Mouse (Mus musculus): Measurements from ENCODE around the gene Man2a2. TPM values are rescaled to one million over a fixed set of nuclear protein-coding genes. Genes with fewer than 3 reads are reported as not detected.
A peak's percentile ranks its signal among the peaks of the same experiment; 100 is the strongest.

The Man2a2 gene
- polyA plus RNA-seq, 1 experiment from 2014 or later = 16.6 TPM

- peaks cover 61% of the 10 kb centered on the region for H3K36me3 ChIP-seq (ENCODE audit: insufficient read depth, low read length)
- WGBS = 73% methylated on average over 2 of the region's 2 CpGs
- ATAC-seq (ENCODE audit: low FRiP score, low TSS enrichment) = no peak
Measured at GRCm38 (mm10) chr7:80365759-80366158, 5.4 kb downstream of the Man2a2 start.

DNA sequence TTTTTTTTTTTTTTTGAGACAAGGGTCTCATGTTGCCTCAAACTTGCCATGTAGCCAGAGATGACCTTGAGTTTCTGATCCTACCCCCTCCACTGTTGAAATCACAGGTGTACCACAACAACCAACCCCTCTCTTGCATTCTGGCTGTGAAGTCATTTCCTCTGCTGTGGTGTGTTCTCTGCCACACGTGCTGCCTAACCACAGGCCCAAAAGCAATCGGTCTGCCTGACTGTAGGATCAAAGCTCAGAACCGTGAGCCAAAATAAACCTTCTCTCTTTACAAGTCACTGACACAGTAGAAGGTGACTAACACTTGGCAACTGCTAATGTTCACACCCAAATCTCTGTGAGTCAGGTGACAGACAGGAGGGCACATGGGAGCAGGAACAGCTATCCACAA lies 10.7 kb downstream of the Man2a2 start:
- no peaks in the 10 kb centered on the region for H3K4me1 ChIP-seq (ENCODE audit: insufficient read depth, low read length)
- no peak for ATAC-seq (ENCODE audit: low FRiP score, low TSS enrichment)
- no peak overlapping the region for H3K4me3 ChIP-seq (ENCODE audit: low read length)
- no peaks in the 10 kb centered on the region for H3K9me3 ChIP-seq (ENCODE audit: low read length)
- peaks cover 56% of the 10 kb centered on the region for H3K36me3 ChIP-seq (ENCODE audit: insufficient read depth, low read length)
- H3K27ac ChIP-seq (ENCODE audit: low read length) = no peak overlapping the region
- H3K27me3 ChIP-seq (ENCODE audit: insufficient read depth, low read length) = no peaks in the 10 kb centered on the region
- no peak overlapping the region for H3K4me2 ChIP-seq (replicated peaks; ENCODE audit: low read depth, low read length)
- 37% methylated on average over 3 of the region's 3 CpGs for WGBS
- no peak overlapping the region for H3K9ac ChIP-seq (replicated peaks; ENCODE audit: low read length)

More at GRCm38 (mm10) chr7:80365759-80366158, 5.4 kb downstream of the Man2a2 start:
- H3K4me3 ChIP-seq (ENCODE audit: low read length) = no peak overlapping the region
- H3K9me3 ChIP-seq (ENCODE audit: low read length) = no peaks in the 10 kb centered on the region
- H3K4me2 ChIP-seq (replicated peaks; ENCODE audit: low read depth, low read length) = no peak overlapping the region
- peaks cover 22% of the 10 kb centered on the region for H3K4me1 ChIP-seq (ENCODE audit: insufficient read depth, low read length)
- H3K27me3 ChIP-seq (ENCODE audit: insufficient read depth, low read length) = no peaks in the 10 kb centered on the region
- H3K9ac ChIP-seq (replicated peaks; ENCODE audit: low read length) = no peak overlapping the region
- no peak overlapping the region for H3K27ac ChIP-seq (ENCODE audit: low read length)

DNA sequence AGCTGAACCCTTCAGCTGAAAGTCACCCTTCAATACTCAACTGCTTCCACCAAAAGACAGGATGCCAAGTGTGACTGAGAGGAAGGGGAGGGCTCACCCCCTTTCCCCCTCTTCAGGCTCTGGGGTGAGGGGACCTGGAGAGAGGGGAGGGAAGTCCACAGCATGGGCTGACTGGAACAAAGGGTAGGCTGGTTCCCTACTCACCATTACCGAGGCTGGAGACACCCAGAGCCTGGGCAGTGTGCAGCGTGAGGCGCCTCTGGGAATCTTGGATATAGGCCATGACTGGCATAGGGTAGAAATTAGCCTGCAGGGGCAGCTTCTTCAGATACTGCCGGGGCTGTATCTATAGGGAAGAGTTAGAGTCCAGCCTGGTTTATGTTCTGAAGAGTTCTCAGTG lies 13.1 kb downstream of the Man2a2 start:
- H3K36me3 ChIP-seq (ENCODE audit: insufficient read depth, low read length) = peaks cover 49% of the 10 kb centered on the region
- H3K4me1 ChIP-seq (ENCODE audit: insufficient read depth, low read length) = no peaks in the 10 kb centered on the region
- no peaks in the 10 kb centered on the region for H3K27me3 ChIP-seq (ENCODE audit: insufficient read depth, low read length)
- H3K9me3 ChIP-seq (ENCODE audit: low read length) = no peaks in the 10 kb centered on the region
- ATAC-seq (ENCODE audit: low FRiP score, low TSS enrichment) = no peak
- no peak overlapping the region for H3K27ac ChIP-seq (ENCODE audit: low read length)
- no peak overlapping the region for H3K4me3 ChIP-seq (ENCODE audit: low read length)
- H3K9ac ChIP-seq (replicated peaks; ENCODE audit: low read length) = no peak overlapping the region
- H3K4me2 ChIP-seq (replicated peaks; ENCODE audit: low read depth, low read length) = no peak overlapping the region
- WGBS = 84% methylated on average over 4 of the region's 4 CpGs

DNA sequence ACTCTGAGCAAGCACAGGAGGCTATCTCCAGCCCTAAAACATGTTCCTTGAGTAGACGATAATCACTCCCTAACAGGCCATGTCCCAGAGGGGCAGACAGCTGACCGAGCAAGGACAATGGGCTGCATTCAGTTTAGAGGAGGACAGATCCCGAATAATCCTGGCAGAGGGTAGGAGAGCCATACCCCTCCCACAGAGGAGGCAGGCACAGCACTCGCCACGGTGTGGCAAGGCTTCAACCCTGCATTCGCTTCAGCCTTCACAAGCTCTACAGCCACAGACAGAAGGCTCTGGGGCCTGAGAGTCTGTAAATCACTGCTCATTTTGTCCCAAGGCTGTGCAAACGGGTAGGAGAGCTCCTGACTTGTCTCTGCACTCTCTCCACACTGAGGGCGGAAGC lies 14.0 kb downstream of the Man2a2 start:
- 56% methylated on average over 8 of the region's 8 CpGs for WGBS

GRCm38 (mm10) chr7:80356351-80356750 lies 14.8 kb downstream of the Man2a2 start:
- ATAC-seq (ENCODE audit: low FRiP score, low TSS enrichment) = no peak
- no peaks in the 10 kb centered on the region for H3K4me1 ChIP-seq (ENCODE audit: insufficient read depth, low read length)
- H3K9me3 ChIP-seq (ENCODE audit: low read length) = no peaks in the 10 kb centered on the region
- no peak overlapping the region for H3K4me3 ChIP-seq (ENCODE audit: low read length)
- H3K4me2 ChIP-seq (replicated peaks; ENCODE audit: low read depth, low read length) = no peak overlapping the region
- WGBS = 89% methylated on average over 13 of the region's 13 CpGs
- H3K27ac ChIP-seq (ENCODE audit: low read length) = no peak overlapping the region
- H3K36me3 ChIP-seq (ENCODE audit: insufficient read depth, low read length) = peaks cover 42% of the 10 kb centered on the region
- no peaks in the 10 kb centered on the region for H3K27me3 ChIP-seq (ENCODE audit: insufficient read depth, low read length)
- no peak overlapping the region for H3K9ac ChIP-seq (replicated peaks; ENCODE audit: low read length)

More for the DNA sequence above, 14.0 kb downstream of the Man2a2 start:
- H3K4me1 ChIP-seq (ENCODE audit: insufficient read depth, low read length) = no peaks in the 10 kb centered on the region
- H3K27me3 ChIP-seq (ENCODE audit: insufficient read depth, low read length) = no peaks in the 10 kb centered on the region
- no peaks in the 10 kb centered on the region for H3K9me3 ChIP-seq (ENCODE audit: low read length)
- ATAC-seq (ENCODE audit: low FRiP score, low TSS enrichment) = no peak
- H3K9ac ChIP-seq (replicated peaks; ENCODE audit: low read length) = no peak overlapping the region
- no peak overlapping the region for H3K4me3 ChIP-seq (ENCODE audit: low read length)
- H3K27ac ChIP-seq (ENCODE audit: low read length) = no peak overlapping the region
- H3K4me2 ChIP-seq (replicated peaks; ENCODE audit: low read depth, low read length) = no peak overlapping the region
- H3K36me3 ChIP-seq (ENCODE audit: insufficient read depth, low read length) = peaks cover 46% of the 10 kb centered on the region

DNA sequence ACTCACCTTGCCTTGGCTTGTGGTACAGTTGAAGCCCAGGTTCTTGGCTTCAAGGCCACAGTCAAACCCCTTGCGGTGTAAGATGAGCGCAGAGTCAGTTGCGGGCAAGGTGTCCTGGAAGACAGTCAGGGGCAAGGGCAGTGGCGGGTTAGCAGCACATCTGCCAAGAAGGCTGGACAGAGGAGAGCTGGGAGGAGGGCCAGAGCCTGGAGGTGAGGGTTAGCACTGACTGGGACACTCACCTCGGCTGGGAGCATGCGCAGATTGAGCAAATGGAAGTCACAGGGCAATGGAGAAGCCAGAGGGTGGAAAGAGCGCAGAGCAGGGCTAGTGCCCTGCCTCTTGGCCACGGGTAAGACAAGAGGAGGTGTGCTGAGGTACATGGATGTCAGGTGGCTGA lies 18.3 kb downstream of the Man2a2 start:
- H3K9ac ChIP-seq (replicated peaks; ENCODE audit: low read length) = no peak overlapping the region
- H3K4me1 ChIP-seq (ENCODE audit: insufficient read depth, low read length) = 0 out of 2 replicates have a peak, but pooled peaks cover 4% of the 10 kb centered on the region
- peaks cover 28% of the 10 kb centered on the region for H3K36me3 ChIP-seq (ENCODE audit: insufficient read depth, low read length)
- no peak overlapping the region for H3K27ac ChIP-seq (ENCODE audit: low read length)
- H3K9me3 ChIP-seq (ENCODE audit: low read length) = no peaks in the 10 kb centered on the region
- no peak overlapping the region for H3K4me3 ChIP-seq (ENCODE audit: low read length)
- no peak for ATAC-seq (ENCODE audit: low FRiP score, low TSS enrichment)
- H3K27me3 ChIP-seq (ENCODE audit: insufficient read depth, low read length) = no peaks in the 10 kb centered on the region
- no peak overlapping the region for H3K4me2 ChIP-seq (replicated peaks; ENCODE audit: low read depth, low read length)
- WGBS = 91% methylated on average over 8 of the region's 8 CpGs

- Histone ChIP-seq H3K4me3 (ENCODE audit: low read length) (no peak overlapping the region), H3K9me3 (ENCODE audit: low read length) (no peaks in the 10 kb centered on the region), H3K4me2 (replicated peaks; ENCODE audit: low read depth, low read length) (no peak overlapping the region), H3K9ac (replicated peaks; ENCODE audit: low read length) (no peak overlapping the region), H3K27ac (ENCODE audit: low read length) (no peak overlapping the region), H3K27me3 (ENCODE audit: insufficient read depth, low read length) (no peaks in the 10 kb centered on the region), H3K36me3 (ENCODE audit: insufficient read depth, low read length) (peaks cover 28% of the 10 kb centered on the region), H3K4me1 (ENCODE audit: insufficient read depth, low read length) (peaks cover 12% of the 10 kb centered on the region; the same call in 1 of the 2 replicates)
- no peak for ATAC-seq (ENCODE audit: low FRiP score, low TSS enrichment)
- WGBS = 78% methylated on average over 2 of the region's 2 CpGs
Measured at GRCm38 (mm10) chr7:80350808-80351207, 20.4 kb downstream of the Man2a2 start.

- ATAC-seq (ENCODE audit: low FRiP score, low TSS enrichment) = peak; percentile 49
- Histone ChIP-seq H3K4me3 (ENCODE audit: low read length) (no peak overlapping the region), H3K27me3 (ENCODE audit: insufficient read depth, low read length) (no peaks in the 10 kb centered on the region), H3K36me3 (ENCODE audit: insufficient read depth, low read length) (peaks cover 20% of the 10 kb centered on the region; the same call in 1 of the 2 replicates), H3K4me2 (replicated peaks; ENCODE audit: low read depth, low read length) (no peak overlapping the region), H3K27ac (ENCODE audit: low read length) (peak overlapping the region; percentile 79), H3K9ac (replicated peaks; ENCODE audit: low read length) (no peak overlapping the region; the same call in 1 of the 2 replicates), H3K9me3 (ENCODE audit: low read length) (no peaks in the 10 kb centered on the region), H3K4me1 (ENCODE audit: insufficient read depth, low read length) (peaks cover 18% of the 10 kb centered on the region)
- 56% methylated on average over 13 of the region's 13 CpGs for WGBS
Measured at GRCm38 (mm10) chr7:80347670-80348586, 23.2 kb downstream of the Man2a2 start.

GRCm38 (mm10) chr7:80346830-80347229 lies 24.3 kb downstream of the Man2a2 start:
- 70% methylated on average over 5 of the region's 5 CpGs for WGBS
- peaks cover 22% of the 10 kb centered on the region for H3K4me1 ChIP-seq (ENCODE audit: insufficient read depth, low read length)
- ATAC-seq (ENCODE audit: low FRiP score, low TSS enrichment) = no peak
- H3K4me3 ChIP-seq (ENCODE audit: low read length) = no peak overlapping the region
- H3K9me3 ChIP-seq (ENCODE audit: low read length) = no peaks in the 10 kb centered on the region
- H3K36me3 ChIP-seq (ENCODE audit: insufficient read depth, low read length) = peaks cover 16% of the 10 kb centered on the region; the same call in 1 of the 2 replicates
- peak overlapping the region; percentile 72; the same call in 1 of the 2 replicates for H3K27ac ChIP-seq (ENCODE audit: low read length)
- H3K27me3 ChIP-seq (ENCODE audit: insufficient read depth, low read length) = no peaks in the 10 kb centered on the region
- H3K9ac ChIP-seq (replicated peaks; ENCODE audit: low read length) = no peak overlapping the region
- H3K4me2 ChIP-seq (replicated peaks; ENCODE audit: low read depth, low read length) = no peak overlapping the region

- Histone ChIP-seq H3K4me2 (replicated peaks; ENCODE audit: low read depth, low read length) (no peak overlapping the region), H3K9me3 (ENCODE audit: low read length) (no peaks in the 10 kb centered on the region), H3K36me3 (ENCODE audit: insufficient read depth, low read length) (peaks cover 13% of the 10 kb centered on the region; the same call in 1 of the 2 replicates), H3K9ac (replicated peaks; ENCODE audit: low read length) (no peak overlapping the region), H3K27ac (ENCODE audit: low read length) (no peak overlapping the region), H3K27me3 (ENCODE audit: insufficient read depth, low read length) (no peaks in the 10 kb centered on the region), H3K4me1 (ENCODE audit: insufficient read depth, low read length) (peaks cover 23% of the 10 kb centered on the region), H3K4me3 (ENCODE audit: low read length) (no peak overlapping the region)
- 85% methylated on average over 9 of the region's 9 CpGs for WGBS
- ATAC-seq (ENCODE audit: low FRiP score, low TSS enrichment) = no peak
Measured at GRCm38 (mm10) chr7:80346173-80346572, 25.0 kb downstream of the Man2a2 start.

Data from kidney, embryonic 16.5 days (tissue).